Mouse (Mus musculus) hindbrain, embryonic 12.5 days (tissue): Measurements from ENCODE around the gene Fbxo47. TPM values are rescaled to one million over a fixed set of nuclear protein-coding genes. Genes with fewer than 3 reads are reported as not detected.
A peak's percentile ranks its signal among the peaks of the same experiment; 100 is the strongest.

Experiments used
- ATAC-seq: fragments of 200-750 bp; cut with Nextera tagmentation; 2 replicates; pipeline ENCODE4 v1.8.0; 2017; ENCODE audit warnings: moderate TSS enrichment; ENCODE audit not compliant: low FRiP score
- H3K27ac ChIP-seq: fragments of 300-500 bp; sonication (generic); 2 replicates; pipeline ENCODE4 v1.5.1; 2016; ENCODE audit warnings: mild to moderate bottlenecking
- H3K27me3 ChIP-seq: fragments of 300-500 bp; sonication (generic); 2 replicates; pipeline ENCODE4 v1.6.1; 2016; ENCODE audit warnings: mild to moderate bottlenecking
- H3K36me3 ChIP-seq: fragments of 300-500 bp; sonication (generic); 2 replicates; pipeline ENCODE4 v1.6.1; 2016; ENCODE audit warnings: mild to moderate bottlenecking
- H3K4me1 ChIP-seq: fragments of 300-500 bp; sonication (generic); 2 replicates; pipeline ENCODE4 v1.6.1; 2016
- H3K4me2 ChIP-seq: fragments of 300-500 bp; sonication (generic); replicated peaks from 2 replicates; pipeline ENCODE4 v1.6.1; 2016; ENCODE audit warnings: mild to moderate bottlenecking
- H3K4me3 ChIP-seq: fragments of 300-500 bp; sonication (generic); 2 replicates; pipeline ENCODE4 v1.5.1; 2016; ENCODE audit warnings: mild to moderate bottlenecking
- H3K9ac ChIP-seq: fragments of 300-500 bp; sonication (generic); 2 replicates; pipeline ENCODE4 v1.6.1; 2016; ENCODE audit warnings: mild to moderate bottlenecking, moderate library complexity
- H3K9me3 ChIP-seq: fragments of 300-500 bp; sonication (generic); replicated peaks from 2 replicates; pipeline ENCODE4 v1.6.1; 2016; ENCODE audit warnings: mild to moderate bottlenecking
- WGBS: fragments of 180-500 bp; shearing (Covaris S2); methylation state at CpG from one replicate; pipeline ENCODE4 v1.1.7; 2016; 5-methylcytosine and 5-hydroxymethylcytosine counted together
- polyA plus RNA-seq: library from polyadenylated mRNA; unstranded; fragments of >200 nt; fragmentation: Nextera tagmentation; extraction: Ambion mirVana; gene quantifications from 2 replicates; pipeline ENCODE4 v1.2.1, GENCODE M21; 2016

Fbxo47 gene
- polyA plus RNA-seq, 1 experiment from 2014 or later = 0.65 TPM

DNA sequence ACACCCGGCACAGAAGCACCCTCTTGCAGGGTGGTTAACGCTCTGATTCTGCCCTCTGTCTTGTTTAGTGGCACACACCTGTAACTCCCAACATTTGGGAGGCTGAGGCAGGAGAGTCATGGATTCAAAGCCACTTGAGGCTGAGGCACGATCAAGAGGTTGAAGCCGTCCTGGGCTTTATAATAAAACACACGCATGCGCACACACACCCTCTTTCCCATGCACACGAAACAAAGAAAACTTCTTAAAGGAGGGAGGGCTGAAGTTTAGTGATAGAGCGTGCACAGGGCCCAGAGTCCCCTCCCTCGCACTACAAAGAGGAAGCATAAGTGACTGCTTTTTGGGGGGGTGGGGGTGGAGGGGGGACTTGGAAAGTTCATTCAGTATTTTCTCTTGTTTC lies 58.0 kb downstream of the Fbxo47 start:
- no peak for ATAC-seq
- peaks cover 64% of the 10 kb centered on the region for H3K36me3 ChIP-seq
- H3K4me1 ChIP-seq = no peaks in the 10 kb centered on the region
- no peak overlapping the region for H3K4me3 ChIP-seq
- no peak overlapping the region for H3K27ac ChIP-seq
- H3K9me3 ChIP-seq = no peaks in the 10 kb centered on the region
- H3K9ac ChIP-seq = no peak overlapping the region
- no peaks in the 10 kb centered on the region for H3K27me3 ChIP-seq
- no peak overlapping the region for H3K4me2 ChIP-seq
- WGBS = 89% methylated on average over 9 of the region's 9 CpGs

GRCm38 (mm10) chr11:97825295-97825694 lies 58.7 kb downstream of the Fbxo47 start:
- Histone ChIP-seq H3K4me1 (no peaks in the 10 kb centered on the region), H3K4me2 (no peak overlapping the region)

GRCm38 (mm10) chr11:97824895-97825294 lies 59.1 kb downstream of the Fbxo47 start:
- peaks cover 70% of the 10 kb centered on the region for H3K36me3 ChIP-seq
- 84% methylated on average over 6 of the region's 6 CpGs for WGBS
- no peak overlapping the region for H3K27ac ChIP-seq
- H3K4me3 ChIP-seq = no peak overlapping the region
- no peaks in the 10 kb centered on the region for H3K4me1 ChIP-seq
- no peaks in the 10 kb centered on the region for H3K9me3 ChIP-seq
- H3K9ac ChIP-seq = no peak overlapping the region
- no peak for ATAC-seq
- H3K4me2 ChIP-seq = no peak overlapping the region
- H3K27me3 ChIP-seq = no peaks in the 10 kb centered on the region

More at GRCm38 (mm10) chr11:97825295-97825694, 58.7 kb downstream of the Fbxo47 start:
- Histone ChIP-seq H3K27ac (no peak overlapping the region), H3K4me3 (no peak overlapping the region), H3K27me3 (no peaks in the 10 kb centered on the region), H3K9ac (no peak overlapping the region), H3K36me3 (peaks cover 70% of the 10 kb centered on the region), H3K9me3 (no peaks in the 10 kb centered on the region)
- 89% methylated on average over 10 of the region's 10 CpGs for WGBS
- ATAC-seq = no peak

- Histone ChIP-seq H3K27ac (no peak overlapping the region), H3K9me3 (no peaks in the 10 kb centered on the region), H3K4me1 (peaks cover 3% of the 10 kb centered on the region), H3K9ac (no peak overlapping the region), H3K4me2 (no peak overlapping the region), H3K36me3 (peaks cover 68% of the 10 kb centered on the region), H3K4me3 (no peak overlapping the region), H3K27me3 (no peaks in the 10 kb centered on the region)
- no peak for ATAC-seq
- 95% methylated on average over 11 of the region's 11 CpGs for WGBS
Observed at GRCm38 (mm10) chr11:97824168-97824567, 59.8 kb downstream of the Fbxo47 start.

- ATAC-seq = no peak
- Histone ChIP-seq H3K4me1 (peaks cover 14% of the 10 kb centered on the region), H3K4me2 (no peak overlapping the region), H3K36me3 (peaks cover 60% of the 10 kb centered on the region), H3K4me3 (no peak overlapping the region), H3K9ac (no peak overlapping the region), H3K9me3 (no peaks in the 10 kb centered on the region), H3K27me3 (no peaks in the 10 kb centered on the region), H3K27ac (no peak overlapping the region)
- WGBS = 74% methylated on average over 20 of the region's 20 CpGs
Observed at GRCm38 (mm10) chr11:97822840-97823603, 60.9 kb downstream of the Fbxo47 start.

- no peak overlapping the region for H3K4me3 ChIP-seq
- H3K27ac ChIP-seq = no peak overlapping the region
- no peaks in the 10 kb centered on the region for H3K9me3 ChIP-seq
- WGBS = 94% methylated on average over 8 of the region's 8 CpGs
- ATAC-seq = no peak
- H3K9ac ChIP-seq = no peak overlapping the region
- H3K4me1 ChIP-seq = peaks cover 26% of the 10 kb centered on the region
- H3K36me3 ChIP-seq = peaks cover 50% of the 10 kb centered on the region
- no peak overlapping the region for H3K4me2 ChIP-seq
- H3K27me3 ChIP-seq = no peaks in the 10 kb centered on the region
Observed at GRCm38 (mm10) chr11:97821401-97822064, 62.4 kb downstream of the Fbxo47 start.

DNA sequence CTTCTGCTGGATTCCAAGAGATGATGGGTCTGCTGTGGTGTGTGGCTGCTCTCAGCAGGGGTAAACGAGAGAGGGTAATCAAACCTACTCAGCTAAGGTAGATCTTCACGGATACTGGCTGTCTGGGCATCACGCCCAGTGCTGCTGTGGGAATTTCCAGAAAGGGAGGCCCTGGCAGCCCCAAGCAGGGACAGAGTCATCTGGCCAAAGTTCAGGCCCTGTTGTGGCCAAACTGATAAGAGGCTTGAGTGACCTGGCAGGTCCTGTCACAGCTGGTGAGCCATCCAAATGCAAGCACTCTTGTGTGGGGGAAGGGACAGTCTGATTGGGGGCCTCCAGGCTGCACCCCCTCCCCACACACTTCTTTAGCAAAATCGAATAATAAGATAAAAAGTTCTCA lies 63.1 kb downstream of the Fbxo47 start:
- Histone ChIP-seq H3K36me3 (peaks cover 50% of the 10 kb centered on the region), H3K4me3 (no peak overlapping the region), H3K4me2 (no peak overlapping the region), H3K4me1 (peaks cover 30% of the 10 kb centered on the region), H3K27me3 (no peaks in the 10 kb centered on the region), H3K9me3 (no peaks in the 10 kb centered on the region), H3K27ac (no peak overlapping the region), H3K9ac (no peak overlapping the region)
- 75% methylated on average over 4 of the region's 4 CpGs for WGBS
- ATAC-seq = no peak

GRCm38 (mm10) chr11:97819923-97820322 lies 64.0 kb downstream of the Fbxo47 start:
- Histone ChIP-seq H3K9me3 (no peaks in the 10 kb centered on the region), H3K27me3 (no peaks in the 10 kb centered on the region), H3K4me2 (no peak overlapping the region), H3K4me1 (peaks cover 38% of the 10 kb centered on the region), H3K4me3 (no peak overlapping the region), H3K9ac (no peak overlapping the region), H3K27ac (no peak overlapping the region), H3K36me3 (peaks cover 49% of the 10 kb centered on the region)
- ATAC-seq = no peak
- WGBS = 73% methylated on average over 5 of the region's 5 CpGs

DNA sequence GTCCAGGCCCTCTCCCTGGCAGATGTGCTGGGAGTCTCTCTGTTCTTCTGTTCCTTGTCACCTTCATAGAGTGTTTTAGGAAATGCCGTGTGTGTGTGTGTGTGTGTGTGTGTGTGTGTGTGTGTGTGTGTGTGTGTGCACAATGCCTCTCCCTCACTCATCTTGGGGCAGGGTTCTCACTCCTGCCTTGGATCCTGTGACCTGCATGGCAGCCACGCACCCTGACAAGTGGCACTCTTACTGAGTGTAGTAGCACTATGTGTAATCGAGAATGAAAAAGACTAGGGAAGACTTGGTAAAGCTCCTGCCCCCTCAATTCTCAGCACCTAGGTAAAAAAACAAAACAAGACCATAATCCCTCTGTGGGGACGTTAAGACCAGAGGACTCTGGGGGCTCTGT lies 64.9 kb downstream of the Fbxo47 start:
- WGBS = 60% methylated on average over 4 of the region's 4 CpGs
- no peak overlapping the region for H3K4me3 ChIP-seq
- peaks cover 50% of the 10 kb centered on the region for H3K36me3 ChIP-seq
- no peaks in the 10 kb centered on the region for H3K27me3 ChIP-seq
- no peak overlapping the region for H3K4me2 ChIP-seq
- no peak for ATAC-seq
- H3K9me3 ChIP-seq = no peaks in the 10 kb centered on the region
- H3K9ac ChIP-seq = 0 out of 2 replicates have a peak overlapping the region, but pooled peaks have one; percentile 39
- peaks cover 40% of the 10 kb centered on the region for H3K4me1 ChIP-seq
- peak overlapping the region; percentile 83 for H3K27ac ChIP-seq

DNA sequence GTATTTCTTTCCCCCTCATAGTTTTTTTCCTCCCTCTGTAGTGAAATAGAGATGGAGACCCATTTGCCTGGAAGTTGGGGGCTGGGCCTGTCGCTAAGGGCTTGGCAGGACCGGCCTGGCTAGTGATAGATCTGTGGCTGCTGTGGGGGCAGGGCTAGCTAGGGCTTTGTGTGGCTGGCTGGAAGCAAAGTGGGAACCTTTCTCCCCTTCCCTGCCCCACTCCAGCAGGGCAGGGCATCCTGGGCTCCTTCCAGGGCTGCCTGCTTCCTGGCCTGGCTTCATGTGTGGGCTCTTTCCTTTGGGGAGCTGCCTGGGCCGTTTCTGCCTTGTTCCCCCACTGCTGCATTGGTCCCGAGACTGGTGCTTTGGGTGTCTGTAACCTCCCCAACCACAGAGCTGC lies 65.4 kb downstream of the Fbxo47 start:
- no peaks in the 10 kb centered on the region for H3K9me3 ChIP-seq
- no peak overlapping the region for H3K4me3 ChIP-seq
- 0 out of 2 replicates have a peak overlapping the region, but pooled peaks have one; percentile 39 for H3K9ac ChIP-seq
- H3K36me3 ChIP-seq = peaks cover 55% of the 10 kb centered on the region
- no peak overlapping the region for H3K4me2 ChIP-seq
- H3K27ac ChIP-seq = peak overlapping the region; percentile 83
- WGBS = 8% methylated on average over 4 of the region's 4 CpGs
- H3K4me1 ChIP-seq = peaks cover 45% of the 10 kb centered on the region
- H3K27me3 ChIP-seq = no peaks in the 10 kb centered on the region
- ATAC-seq = peak; percentile 73

- Histone ChIP-seq H3K4me1 (peaks cover 51% of the 10 kb centered on the region), H3K27me3 (no peaks in the 10 kb centered on the region), H3K9ac (no peak overlapping the region), H3K36me3 (peaks cover 55% of the 10 kb centered on the region), H3K4me2 (no peak overlapping the region), H3K9me3 (no peaks in the 10 kb centered on the region), H3K4me3 (no peak overlapping the region), H3K27ac (peak overlapping the region; percentile 83)
- ATAC-seq = no peak
- 31% methylated on average over 6 of the region's 6 CpGs for WGBS
Observed at GRCm38 (mm10) chr11:97818003-97818402, 66.0 kb downstream of the Fbxo47 start.

DNA sequence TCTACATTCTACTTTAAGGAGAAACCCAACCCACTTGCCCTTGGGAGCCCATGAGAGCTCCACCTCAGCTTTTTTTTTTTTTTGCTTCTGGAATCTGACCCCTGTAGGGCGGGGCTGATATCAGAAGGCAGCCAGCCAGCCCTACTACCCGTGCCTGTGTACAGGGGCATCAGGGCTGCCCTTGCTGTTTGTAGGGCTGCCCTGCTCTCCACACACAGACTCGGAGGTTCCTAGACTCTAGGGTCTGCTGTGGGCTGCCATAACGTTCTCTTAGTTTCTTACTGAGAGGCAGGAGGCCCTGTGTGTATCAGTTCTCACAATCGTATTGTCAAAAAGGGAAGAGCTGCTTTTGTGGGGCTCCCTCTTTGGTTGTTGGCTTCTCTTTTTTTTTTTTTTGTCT lies 66.6 kb downstream of the Fbxo47 start:
- H3K27me3 ChIP-seq = no peaks in the 10 kb centered on the region
- H3K27ac ChIP-seq = peak overlapping the region; percentile 83; the same call in 1 of the 2 replicates
- H3K4me3 ChIP-seq = no peak overlapping the region
- no peak overlapping the region for H3K4me2 ChIP-seq
- H3K4me1 ChIP-seq = peaks cover 57% of the 10 kb centered on the region
- 42% methylated on average over 5 of the region's 5 CpGs for WGBS
- H3K36me3 ChIP-seq = peaks cover 50% of the 10 kb centered on the region
- no peaks in the 10 kb centered on the region for H3K9me3 ChIP-seq
- no peak for ATAC-seq
- no peak overlapping the region for H3K9ac ChIP-seq
